Mouse (Mus musculus): Measurements from ENCODE around the gene Upk3b. TPM values are rescaled to one million over a fixed set of nuclear protein-coding genes. Genes with fewer than 3 reads are reported as not detected.

Gene Upk3b
- polyA plus RNA-seq, 1 experiment from 2014 or later, result 16.6 TPM

- Histone ChIP-seq H3K4me1 (replicated peaks; ENCODE audit: control insufficient read depth, insufficient read depth, low read length) (peaks cover 2% of the 10 kb centered on the region; the same call in 1 of the 2 replicates), H3K27ac (ENCODE audit: low read depth, low read length) (no peak overlapping the region), H3K9ac (ENCODE audit: low read depth, low read length) (no peak overlapping the region), H3K36me3 (ENCODE audit: control insufficient read depth, insufficient read depth, low read length) (peaks cover 8% of the 10 kb centered on the region; the same call in 1 of the 2 replicates), H3K4me2 (no peak overlapping the region), H3K9me3 (ENCODE audit: control insufficient read depth, low read length) (no peaks in the 10 kb centered on the region), H3K4me3 (ENCODE audit: low read depth, low read length) (no peak overlapping the region), H3K27me3 (replicated peaks; ENCODE audit: control insufficient read depth, insufficient read depth, low read length) (no peaks in the 10 kb centered on the region)
- 46% methylated on average over 3 of the region's 3 CpGs for WGBS
- DNase-seq (ENCODE audit: low spot score) (no peak), ATAC-seq (replicated peaks; ENCODE audit: low FRiP score) (no peak)
These were observed 35.5 kb upstream of the Upk3b start for GRCm38 (mm10) chr5:136002751-136003151.

GRCm38 (mm10) chr5:136004537-136004936, 33.8 kb upstream of the Upk3b start:
- H3K9me3 ChIP-seq (ENCODE audit: control insufficient read depth, low read length), result no peaks in the 10 kb centered on the region
- no peak overlapping the region for H3K27ac ChIP-seq (ENCODE audit: low read depth, low read length)
- peaks cover 2% of the 10 kb centered on the region; the same call in 1 of the 2 replicates for H3K4me1 ChIP-seq (replicated peaks; ENCODE audit: control insufficient read depth, insufficient read depth, low read length)
- WGBS, result 80% methylated on average over 4 of the region's 4 CpGs
- no peak overlapping the region for H3K4me2 ChIP-seq
- H3K36me3 ChIP-seq (ENCODE audit: control insufficient read depth, insufficient read depth, low read length), result no peaks in the 10 kb centered on the region; the same call in 1 of the 2 replicates
- ATAC-seq (replicated peaks; ENCODE audit: low FRiP score) (no peak), DNase-seq (ENCODE audit: low spot score) (no peak)
- no peak overlapping the region for H3K9ac ChIP-seq (ENCODE audit: low read depth, low read length)
- H3K27me3 ChIP-seq (replicated peaks; ENCODE audit: control insufficient read depth, insufficient read depth, low read length), result no peaks in the 10 kb centered on the region
- no peak overlapping the region for H3K4me3 ChIP-seq (ENCODE audit: low read depth, low read length)

GRCm38 (mm10) chr5:136007745-136008144, 30.6 kb upstream of the Upk3b start:
- Histone ChIP-seq H3K4me3 (ENCODE audit: low read depth, low read length) (no peak overlapping the region), H3K4me1 (replicated peaks; ENCODE audit: control insufficient read depth, insufficient read depth, low read length) (peaks cover 2% of the 10 kb centered on the region; the same call in 1 of the 2 replicates), H3K4me2 (no peak overlapping the region), H3K36me3 (ENCODE audit: control insufficient read depth, insufficient read depth, low read length) (peaks cover 10% of the 10 kb centered on the region; the same call in 1 of the 2 replicates), H3K27ac (ENCODE audit: low read depth, low read length) (no peak overlapping the region), H3K9me3 (ENCODE audit: control insufficient read depth, low read length) (no peaks in the 10 kb centered on the region), H3K27me3 (replicated peaks; ENCODE audit: control insufficient read depth, insufficient read depth, low read length) (no peaks in the 10 kb centered on the region), H3K9ac (ENCODE audit: low read depth, low read length) (no peak overlapping the region)
- DNase-seq (ENCODE audit: low spot score), result no peak
- no peak for ATAC-seq (replicated peaks; ENCODE audit: low FRiP score)
- 67% methylated on average over 7 of the region's 7 CpGs for WGBS

GRCm38 (mm10) chr5:136014877-136015276, 23.4 kb upstream of the Upk3b start:
- DNase-seq (ENCODE audit: low spot score) (no peak), ATAC-seq (replicated peaks; ENCODE audit: low FRiP score) (no peak)
- Histone ChIP-seq H3K9ac (ENCODE audit: low read depth, low read length) (no peak overlapping the region), H3K4me1 (replicated peaks; ENCODE audit: control insufficient read depth, insufficient read depth, low read length) (no peaks in the 10 kb centered on the region; the same call in 1 of the 2 replicates), H3K36me3 (ENCODE audit: control insufficient read depth, insufficient read depth, low read length) (peaks cover 10% of the 10 kb centered on the region; the same call in 1 of the 2 replicates), H3K27me3 (replicated peaks; ENCODE audit: control insufficient read depth, insufficient read depth, low read length) (no peaks in the 10 kb centered on the region), H3K4me3 (ENCODE audit: low read depth, low read length) (no peak overlapping the region), H3K27ac (ENCODE audit: low read depth, low read length) (no peak overlapping the region), H3K9me3 (ENCODE audit: control insufficient read depth, low read length) (no peaks in the 10 kb centered on the region), H3K4me2 (no peak overlapping the region)
- 80% methylated on average over 10 of the region's 10 CpGs for WGBS

GRCm38 (mm10) chr5:136015586-136015985, 22.7 kb upstream of the Upk3b start:
- peaks cover 9% of the 10 kb centered on the region; the same call in 1 of the 2 replicates for H3K36me3 ChIP-seq (ENCODE audit: control insufficient read depth, insufficient read depth, low read length)
- no peaks in the 10 kb centered on the region; the same call in 1 of the 2 replicates for H3K4me1 ChIP-seq (replicated peaks; ENCODE audit: control insufficient read depth, insufficient read depth, low read length)
- WGBS, result 83% methylated on average over 10 of the region's 10 CpGs
- H3K9ac ChIP-seq (ENCODE audit: low read depth, low read length), result no peak overlapping the region
- no peaks in the 10 kb centered on the region for H3K27me3 ChIP-seq (replicated peaks; ENCODE audit: control insufficient read depth, insufficient read depth, low read length)
- no peak overlapping the region for H3K4me3 ChIP-seq (ENCODE audit: low read depth, low read length)
- ATAC-seq (replicated peaks; ENCODE audit: low FRiP score) (no peak), DNase-seq (ENCODE audit: low spot score) (no peak)
- H3K9me3 ChIP-seq (ENCODE audit: control insufficient read depth, low read length), result no peaks in the 10 kb centered on the region
- no peak overlapping the region for H3K4me2 ChIP-seq
- H3K27ac ChIP-seq (ENCODE audit: low read depth, low read length), result no peak overlapping the region

- Histone ChIP-seq H3K9me3 (ENCODE audit: control insufficient read depth, low read length) (no peaks in the 10 kb centered on the region), H3K27ac (ENCODE audit: low read depth, low read length) (no peak overlapping the region), H3K4me1 (replicated peaks; ENCODE audit: control insufficient read depth, insufficient read depth, low read length) (no peaks in the 10 kb centered on the region; the same call in 1 of the 2 replicates), H3K4me3 (ENCODE audit: low read depth, low read length) (no peak overlapping the region), H3K36me3 (ENCODE audit: control insufficient read depth, insufficient read depth, low read length) (peaks cover 7% of the 10 kb centered on the region; the same call in 1 of the 2 replicates), H3K27me3 (replicated peaks; ENCODE audit: control insufficient read depth, insufficient read depth, low read length) (no peaks in the 10 kb centered on the region), H3K9ac (ENCODE audit: low read depth, low read length) (no peak overlapping the region), H3K4me2 (no peak overlapping the region)
- DNase-seq (ENCODE audit: low spot score), result no peak
- ATAC-seq (replicated peaks; ENCODE audit: low FRiP score), result no peak
- WGBS, result 83% methylated on average over 10 of the region's 10 CpGs
These were observed 22.1 kb upstream of the Upk3b start for GRCm38 (mm10) chr5:136016014-136016876.

GRCm38 (mm10) chr5:136017262-136017661, 21.0 kb upstream of the Upk3b start:
- peaks cover 4% of the 10 kb centered on the region; the same call in 1 of the 2 replicates for H3K36me3 ChIP-seq (ENCODE audit: control insufficient read depth, insufficient read depth, low read length)
- H3K4me3 ChIP-seq (ENCODE audit: low read depth, low read length), result no peak overlapping the region
- no peak for DNase-seq (ENCODE audit: low spot score)
- no peaks in the 10 kb centered on the region for H3K9me3 ChIP-seq (ENCODE audit: control insufficient read depth, low read length)
- no peaks in the 10 kb centered on the region; the same call in 1 of the 2 replicates for H3K4me1 ChIP-seq (replicated peaks; ENCODE audit: control insufficient read depth, insufficient read depth, low read length)
- no peak overlapping the region for H3K9ac ChIP-seq (ENCODE audit: low read depth, low read length)
- no peak overlapping the region for H3K4me2 ChIP-seq
- no peak for ATAC-seq (replicated peaks; ENCODE audit: low FRiP score)
- no peak overlapping the region for H3K27ac ChIP-seq (ENCODE audit: low read depth, low read length)
- 80% methylated on average over 6 of the region's 6 CpGs for WGBS
- H3K27me3 ChIP-seq (replicated peaks; ENCODE audit: control insufficient read depth, insufficient read depth, low read length), result no peaks in the 10 kb centered on the region

- H3K27ac ChIP-seq (ENCODE audit: low read depth, low read length), result no peak overlapping the region
- H3K27me3 ChIP-seq (replicated peaks; ENCODE audit: control insufficient read depth, insufficient read depth, low read length), result no peaks in the 10 kb centered on the region
- H3K4me1 ChIP-seq (replicated peaks; ENCODE audit: control insufficient read depth, insufficient read depth, low read length), result no peaks in the 10 kb centered on the region; the same call in 1 of the 2 replicates
- no peaks in the 10 kb centered on the region for H3K9me3 ChIP-seq (ENCODE audit: control insufficient read depth, low read length)
- no peak for ATAC-seq (replicated peaks; ENCODE audit: low FRiP score)
- H3K9ac ChIP-seq (ENCODE audit: low read depth, low read length), result no peak overlapping the region
- DNase-seq (ENCODE audit: low spot score), result no peak
- 69% methylated on average over 2 of the region's 2 CpGs for WGBS
- H3K4me2 ChIP-seq, result no peak overlapping the region
- H3K4me3 ChIP-seq (ENCODE audit: low read depth, low read length), result no peak overlapping the region
- H3K36me3 ChIP-seq (ENCODE audit: control insufficient read depth, insufficient read depth, low read length), result no peaks in the 10 kb centered on the region; the same call in 1 of the 2 replicates
These were observed 19.6 kb upstream of the Upk3b start for GRCm38 (mm10) chr5:136018726-136019125.
